Mouse (Mus musculus): ENCODE measurements around the gene Cd47. TPM values are rescaled to one million over a fixed set of nuclear protein-coding genes. Genes with fewer than 3 reads are reported as not detected.

The Cd47 gene
- polyA plus RNA-seq, 1 experiment from 2014 or later: 301 TPM

DNA sequence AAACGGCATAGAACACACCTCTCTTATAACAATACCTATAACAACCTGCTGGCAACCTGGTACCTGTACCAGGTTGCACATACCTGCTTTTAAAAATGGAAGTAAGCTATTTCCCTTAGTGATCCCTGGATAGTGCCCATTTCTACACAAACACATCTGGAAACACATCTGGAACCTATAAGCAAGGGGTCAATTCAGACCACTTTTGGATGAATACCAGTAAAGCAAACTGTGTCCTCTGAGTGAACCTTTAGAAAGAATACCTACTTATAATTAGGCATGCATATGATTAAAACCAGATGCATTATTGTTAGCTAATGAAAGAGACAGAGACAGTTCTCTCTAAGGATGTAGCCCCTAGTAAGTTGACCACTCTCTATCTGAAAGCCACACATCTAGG, 140.7 kb downstream of the Cd47 start:
- peaks cover 13% of the 10 kb centered on the region for H3K4me1 ChIP-seq (replicated peaks)
- H3K9me3 ChIP-seq (replicated peaks): no peaks in the 10 kb centered on the region
- no peaks in the 10 kb centered on the region for H3K36me3 ChIP-seq
- no peak overlapping the region for H3K4me2 ChIP-seq
- DNase-seq (no peak), ATAC-seq (ENCODE audit: low read depth) (no peak)
- no peak overlapping the region for H3K9ac ChIP-seq
- H3K4me3 ChIP-seq (replicated peaks): no peak overlapping the region
- 74% methylated on average over 1 of the region's 1 CpGs for WGBS (ENCODE audit: insufficient replicate concordance)
- H3K27ac ChIP-seq: no peak overlapping the region
- no peaks in the 10 kb centered on the region for H3K27me3 ChIP-seq

DNA sequence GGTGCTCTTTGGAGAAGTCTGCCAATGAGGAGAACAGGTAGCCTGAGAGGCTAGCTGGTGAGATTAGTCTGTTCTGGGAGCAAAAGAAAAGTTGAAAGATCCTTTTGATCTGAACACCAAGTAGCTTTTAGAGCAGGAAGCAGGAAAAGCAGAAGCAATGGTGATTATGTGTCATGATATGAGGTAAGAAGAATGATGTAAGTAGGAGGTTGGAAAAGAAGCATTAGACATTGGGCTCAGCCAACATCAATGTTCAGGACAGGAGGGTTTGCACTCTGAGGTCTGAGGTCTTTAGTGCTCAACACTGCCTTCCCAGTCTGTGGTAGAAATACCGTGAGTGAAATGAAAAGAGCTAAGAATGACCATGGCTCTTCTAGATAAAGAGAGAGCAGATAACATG, 143.4 kb downstream of the Cd47 start:
- DNase-seq: no peak
- H3K4me3 ChIP-seq (replicated peaks): no peak overlapping the region
- no peak overlapping the region for H3K27ac ChIP-seq
- no peaks in the 10 kb centered on the region for H3K4me1 ChIP-seq (replicated peaks)
- no peak for ATAC-seq (ENCODE audit: low read depth)
- 38% methylated on average over 1 of the region's 1 CpGs for WGBS (ENCODE audit: insufficient replicate concordance)
- H3K9me3 ChIP-seq (replicated peaks): no peaks in the 10 kb centered on the region
- no peak overlapping the region for H3K4me2 ChIP-seq
- H3K27me3 ChIP-seq: no peaks in the 10 kb centered on the region
- no peak overlapping the region for H3K9ac ChIP-seq
- no peaks in the 10 kb centered on the region for H3K36me3 ChIP-seq

- Histone ChIP-seq H3K9ac (no peak overlapping the region), H3K9me3 (replicated peaks) (no peaks in the 10 kb centered on the region), H3K36me3 (no peaks in the 10 kb centered on the region), H3K4me3 (replicated peaks) (no peak overlapping the region), H3K4me2 (no peak overlapping the region), H3K4me1 (replicated peaks) (no peaks in the 10 kb centered on the region), H3K27me3 (no peaks in the 10 kb centered on the region), H3K27ac (no peak overlapping the region)
- ATAC-seq (ENCODE audit: low read depth) (no peak), DNase-seq (no peak)
- WGBS (ENCODE audit: insufficient replicate concordance): 63% methylated on average over 5 of the region's 5 CpGs
Observed at GRCm38 (mm10) chr16:49945084-49945483, 144.8 kb downstream of the Cd47 start.

DNA sequence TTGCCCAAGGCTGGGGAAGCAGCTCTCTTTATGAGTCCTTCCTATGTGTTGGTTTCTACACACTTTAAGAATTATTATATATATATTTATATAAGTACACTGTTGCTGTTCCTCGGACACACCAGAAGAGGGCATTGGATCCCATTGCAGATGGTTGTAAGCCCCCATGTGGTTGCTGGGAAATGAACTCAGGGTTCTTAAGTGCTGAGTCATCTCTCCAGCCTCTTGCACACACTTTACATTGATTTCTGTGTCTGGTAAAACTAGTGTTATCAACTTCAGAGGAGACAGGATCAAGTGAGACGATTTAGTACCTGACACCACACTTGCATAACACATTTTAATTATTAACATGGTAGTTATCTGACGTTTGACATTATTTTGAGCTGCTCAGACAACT, 146.7 kb downstream of the Cd47 start:
- Histone ChIP-seq H3K9ac (no peak overlapping the region), H3K4me3 (replicated peaks) (no peak overlapping the region), H3K27me3 (no peaks in the 10 kb centered on the region), H3K27ac (no peak overlapping the region), H3K4me2 (no peak overlapping the region), H3K4me1 (replicated peaks) (no peaks in the 10 kb centered on the region), H3K36me3 (no peaks in the 10 kb centered on the region), H3K9me3 (replicated peaks) (no peaks in the 10 kb centered on the region)
- ATAC-seq (ENCODE audit: low read depth): no peak
- no peak for DNase-seq
- 64% methylated on average over 3 of the region's 3 CpGs for WGBS (ENCODE audit: insufficient replicate concordance)

GRCm38 (mm10) chr16:49947610-49948009, 147.3 kb downstream of the Cd47 start:
- no peak overlapping the region for H3K27ac ChIP-seq
- no peak for ATAC-seq (ENCODE audit: low read depth)
- WGBS (ENCODE audit: insufficient replicate concordance): 76% methylated on average over 7 of the region's 7 CpGs

GRCm38 (mm10) chr16:49948287-49948686, 148.0 kb downstream of the Cd47 start:
- Histone ChIP-seq H3K9ac (no peak overlapping the region), H3K9me3 (replicated peaks) (no peaks in the 10 kb centered on the region), H3K4me3 (replicated peaks) (no peak overlapping the region), H3K36me3 (no peaks in the 10 kb centered on the region), H3K4me2 (no peak overlapping the region), H3K4me1 (replicated peaks) (no peaks in the 10 kb centered on the region), H3K27me3 (no peaks in the 10 kb centered on the region), H3K27ac (no peak overlapping the region)
- DNase-seq: no peak
- WGBS (ENCODE audit: insufficient replicate concordance): 69% methylated on average over 3 of the region's 3 CpGs
- no peak for ATAC-seq (ENCODE audit: low read depth)

More at GRCm38 (mm10) chr16:49947610-49948009, 147.3 kb downstream of the Cd47 start:
- H3K9me3 ChIP-seq (replicated peaks): no peaks in the 10 kb centered on the region
- no peak overlapping the region for H3K4me3 ChIP-seq (replicated peaks)
- no peak for DNase-seq
- no peak overlapping the region for H3K4me2 ChIP-seq
- no peaks in the 10 kb centered on the region for H3K36me3 ChIP-seq
- H3K27me3 ChIP-seq: no peaks in the 10 kb centered on the region
- H3K9ac ChIP-seq: no peak overlapping the region
- no peaks in the 10 kb centered on the region for H3K4me1 ChIP-seq (replicated peaks)

DNA sequence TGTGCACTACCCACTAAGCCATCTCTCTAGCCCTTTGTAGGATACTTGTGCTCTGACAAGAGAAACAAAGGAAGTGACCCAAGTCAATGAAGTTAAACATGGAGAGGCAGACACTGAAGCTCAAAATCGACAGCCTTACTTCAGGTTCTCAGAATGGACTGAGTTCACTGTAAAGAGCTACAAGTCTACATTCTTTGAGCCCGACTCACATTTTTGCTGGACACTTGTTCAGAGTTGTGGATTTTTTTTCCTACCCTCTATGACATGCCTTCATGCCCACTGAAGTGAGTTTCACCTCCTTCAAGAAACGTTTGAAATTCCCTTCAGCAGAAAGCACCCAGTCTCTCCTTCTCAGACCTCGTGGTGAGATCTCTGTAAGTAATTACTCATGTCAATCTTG, 148.9 kb downstream of the Cd47 start:
- ATAC-seq (ENCODE audit: low read depth) (no peak), DNase-seq (no peak)
- Histone ChIP-seq H3K9ac (no peak overlapping the region), H3K36me3 (no peaks in the 10 kb centered on the region), H3K9me3 (replicated peaks) (no peaks in the 10 kb centered on the region), H3K27ac (no peak overlapping the region), H3K4me1 (replicated peaks) (no peaks in the 10 kb centered on the region; the same call in 1 of the 2 replicates), H3K4me2 (no peak overlapping the region), H3K4me3 (replicated peaks) (no peak overlapping the region), H3K27me3 (no peaks in the 10 kb centered on the region)
- WGBS (ENCODE audit: insufficient replicate concordance): 48% methylated on average over 4 of the region's 4 CpGs

GRCm38 (mm10) chr16:49950340-49950739, 150.0 kb downstream of the Cd47 start:
- no peak overlapping the region for H3K9ac ChIP-seq
- no peak for ATAC-seq (ENCODE audit: low read depth)
- H3K9me3 ChIP-seq (replicated peaks): no peaks in the 10 kb centered on the region
- H3K4me3 ChIP-seq (replicated peaks): no peak overlapping the region
- no peak overlapping the region for H3K27ac ChIP-seq
- no peaks in the 10 kb centered on the region for H3K27me3 ChIP-seq
- DNase-seq: no peak
- H3K4me2 ChIP-seq: no peak overlapping the region
- no peaks in the 10 kb centered on the region for H3K36me3 ChIP-seq
- WGBS (ENCODE audit: insufficient replicate concordance): 70% methylated on average over 2 of the region's 2 CpGs
- H3K4me1 ChIP-seq (replicated peaks): no peaks in the 10 kb centered on the region; the same call in 1 of the 2 replicates

DNA sequence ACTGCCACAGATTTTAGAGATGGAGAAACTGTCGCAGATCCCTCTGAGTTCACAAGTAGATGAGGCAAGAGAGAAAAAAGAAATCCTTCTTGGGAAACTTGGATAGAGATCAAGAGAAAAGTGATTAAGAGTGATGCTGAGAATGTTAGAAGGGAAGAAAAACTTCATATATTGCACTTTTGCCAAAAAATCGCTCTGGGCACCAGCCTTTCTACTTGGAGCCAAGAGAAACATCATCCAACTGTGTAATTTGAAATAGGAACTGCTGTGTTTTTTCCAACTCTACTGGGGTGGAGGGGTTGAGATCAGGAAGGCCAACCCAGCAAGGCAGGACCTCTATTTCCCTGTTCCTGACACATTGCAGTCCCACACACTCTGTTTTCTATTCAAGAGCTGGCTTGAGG, 151.0 kb downstream of the Cd47 start:
- H3K27me3 ChIP-seq: no peaks in the 10 kb centered on the region
- H3K9me3 ChIP-seq (replicated peaks): no peaks in the 10 kb centered on the region
- ATAC-seq (ENCODE audit: low read depth): no peak
- no peak overlapping the region for H3K4me2 ChIP-seq
- peaks cover 1% of the 10 kb centered on the region; the same call in 1 of the 2 replicates for H3K4me1 ChIP-seq (replicated peaks)
- no peak overlapping the region for H3K27ac ChIP-seq
- H3K4me3 ChIP-seq (replicated peaks): no peak overlapping the region
- H3K9ac ChIP-seq: no peak overlapping the region
- no peak for DNase-seq
- H3K36me3 ChIP-seq: no peaks in the 10 kb centered on the region
- 70% methylated on average over 2 of the region's 2 CpGs for WGBS (ENCODE audit: insufficient replicate concordance)

DNA sequence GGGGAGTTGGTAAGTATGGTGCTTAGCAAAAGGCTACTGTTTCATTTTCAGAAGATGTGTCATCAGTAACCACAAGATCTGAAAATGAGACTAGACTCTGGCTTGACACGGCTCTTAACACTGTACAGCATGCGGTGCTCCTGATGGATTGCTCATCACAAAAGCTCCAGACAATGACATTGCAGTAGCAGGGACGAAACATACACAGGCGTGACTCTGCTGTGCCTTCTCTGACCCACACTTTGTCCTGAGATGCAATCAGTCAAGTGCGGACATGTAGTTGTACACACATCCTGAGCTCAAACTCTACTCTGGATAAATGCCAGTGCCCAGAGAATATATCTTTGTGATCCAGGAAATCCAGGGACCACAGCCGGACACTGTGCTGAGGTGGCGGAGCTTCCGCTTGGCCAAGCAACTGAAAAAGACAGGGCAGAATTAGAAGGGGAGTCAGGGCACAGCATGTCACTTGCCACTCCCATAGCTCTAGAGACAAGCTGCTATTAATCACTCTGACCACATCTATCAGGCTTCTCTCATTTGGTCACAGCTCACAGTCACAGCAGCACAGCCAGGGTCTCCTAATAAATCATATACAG, 151.7 kb downstream of the Cd47 start:
- DNase-seq (no peak), ATAC-seq (ENCODE audit: low read depth) (no peak)
- Histone ChIP-seq H3K9me3 (replicated peaks) (no peaks in the 10 kb centered on the region), H3K4me3 (replicated peaks) (no peak overlapping the region), H3K4me1 (replicated peaks) (peaks cover 7% of the 10 kb centered on the region; the same call in 1 of the 2 replicates), H3K27me3 (no peaks in the 10 kb centered on the region), H3K4me2 (no peak overlapping the region), H3K9ac (no peak overlapping the region), H3K27ac (no peak overlapping the region), H3K36me3 (no peaks in the 10 kb centered on the region)
- 47% methylated on average over 8 of the region's 8 CpGs for WGBS (ENCODE audit: insufficient replicate concordance)

- H3K9ac ChIP-seq: no peak overlapping the region
- no peaks in the 10 kb centered on the region for H3K9me3 ChIP-seq (replicated peaks)
- DNase-seq (no peak), ATAC-seq (ENCODE audit: low read depth) (no peak)
- H3K36me3 ChIP-seq: no peaks in the 10 kb centered on the region
- no peak overlapping the region for H3K27ac ChIP-seq
- H3K27me3 ChIP-seq: no peaks in the 10 kb centered on the region
- H3K4me2 ChIP-seq: no peak overlapping the region
- H3K4me3 ChIP-seq (replicated peaks): no peak overlapping the region
- H3K4me1 ChIP-seq (replicated peaks): peaks cover 9% of the 10 kb centered on the region; the same call in 1 of the 2 replicates
- 38% methylated on average over 3 of the region's 3 CpGs for WGBS (ENCODE audit: insufficient replicate concordance)
Observed at GRCm38 (mm10) chr16:49953817-49954216, 153.5 kb downstream of the Cd47 start.

GRCm38 (mm10) chr16:49954909-49955308, 154.6 kb downstream of the Cd47 start:
- peaks cover 9% of the 10 kb centered on the region; the same call in 1 of the 2 replicates for H3K4me1 ChIP-seq (replicated peaks)
- DNase-seq (no peak), ATAC-seq (ENCODE audit: low read depth) (no peak)
- H3K9ac ChIP-seq: no peak overlapping the region
- WGBS (ENCODE audit: insufficient replicate concordance): 73% methylated on average over 10 of the region's 10 CpGs
- H3K36me3 ChIP-seq: no peaks in the 10 kb centered on the region
- no peaks in the 10 kb centered on the region for H3K27me3 ChIP-seq
- H3K9me3 ChIP-seq (replicated peaks): no peaks in the 10 kb centered on the region
- H3K4me2 ChIP-seq: no peak overlapping the region
- H3K4me3 ChIP-seq (replicated peaks): no peak overlapping the region
- H3K27ac ChIP-seq: no peak overlapping the region

Measured in liver, embryonic 13.5 days (tissue).